Mouse (Mus musculus) heart, embryonic 13.5 days (tissue): ENCODE measurements around the gene Sec22b. TPM values are rescaled to one million over a fixed set of nuclear protein-coding genes. Genes with fewer than 3 reads are reported as not detected.
A peak's percentile ranks its signal among the peaks of the same experiment; 100 is the strongest.

Experiments
- ATAC-seq: fragments of 200-750 bp; cut with Nextera tagmentation; 2 replicates; pipeline ENCODE4 v1.8.0; 2017; ENCODE audit warnings: moderate TSS enrichment; ENCODE audit not compliant: insufficient number of reproducible peaks, low FRiP score, low TSS enrichment; ENCODE audit errors: extremely low read depth
- H3K27ac ChIP-seq: fragments of 300-500 bp; sonication (generic); replicated peaks from 2 replicates; pipeline ENCODE4 v1.5.1; 2015; ENCODE audit warnings: moderate library complexity, mild to moderate bottlenecking, inconsistent platforms
- H3K27me3 ChIP-seq: fragments of 300-500 bp; sonication (generic); replicated peaks from 2 replicates; pipeline ENCODE4 v1.6.1; 2015; ENCODE audit warnings: mild to moderate bottlenecking, inconsistent platforms
- H3K36me3 ChIP-seq: fragments of 300-500 bp; sonication (generic); 2 replicates; pipeline ENCODE4 v1.6.1; 2015; ENCODE audit warnings: mild to moderate bottlenecking, inconsistent platforms
- H3K4me1 ChIP-seq: fragments of 300-500 bp; sonication (generic); 2 replicates; pipeline ENCODE4 v1.6.1; 2015; ENCODE audit warnings: inconsistent platforms
- H3K4me2 ChIP-seq: fragments of 300-500 bp; sonication (generic); 2 replicates; pipeline ENCODE4 v1.6.1; 2015; ENCODE audit warnings: inconsistent platforms, mild to moderate bottlenecking, moderate library complexity
- H3K4me3 ChIP-seq: fragments of 300-500 bp; sonication (generic); 2 replicates; pipeline ENCODE4 v1.5.1; 2015; ENCODE audit warnings: moderate library complexity, mild to moderate bottlenecking, inconsistent platforms
- H3K9ac ChIP-seq: fragments of 300-500 bp; sonication (generic); 2 replicates; pipeline ENCODE4 v1.6.1; 2015; ENCODE audit warnings: inconsistent platforms, mild to moderate bottlenecking, moderate library complexity
- H3K9me3 ChIP-seq: fragments of 300-500 bp; sonication (generic); 2 replicates; pipeline ENCODE4 v1.6.1; 2016; ENCODE audit warnings: inconsistent platforms
- WGBS: fragments of 180-500 bp; shearing (Covaris S2); methylation state at CpG from one replicate; pipeline ENCODE4 v1.1.7; 2015; ENCODE audit warnings: mixed read lengths; 5-methylcytosine and 5-hydroxymethylcytosine counted together
- polyA plus RNA-seq: library from polyadenylated mRNA; unstranded; fragments of >200 nt; fragmentation: Nextera tagmentation; extraction: Ambion mirVana; gene quantifications from 2 replicates; pipeline ENCODE4 v1.2.1, GENCODE M21; 2015

Sec22b gene
- polyA plus RNA-seq, 1 experiment from 2014 or later, result 115 TPM

DNA sequence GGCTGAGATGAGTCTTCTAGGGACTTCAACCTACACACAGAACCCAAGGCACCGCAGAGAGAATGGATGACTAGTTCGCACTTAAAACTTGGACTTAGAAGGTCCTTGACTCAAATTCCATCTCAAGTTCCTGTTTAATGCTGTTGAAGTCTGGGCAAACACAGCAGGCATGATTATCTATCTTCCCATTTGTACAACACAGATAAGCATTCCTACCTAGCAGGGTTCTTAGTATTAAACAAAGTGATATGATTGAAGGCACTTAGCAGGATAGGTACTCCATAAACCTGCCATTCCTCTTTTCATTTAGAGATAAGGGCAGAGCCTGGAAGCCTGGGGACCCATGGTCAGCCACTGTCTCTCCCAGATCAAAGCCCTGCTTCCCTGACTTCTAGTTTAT lies 67.2 kb downstream of the Sec22b start:
- Histone ChIP-seq H3K4me2 (no peak overlapping the region), H3K27me3 (peaks cover 35% of the 10 kb centered on the region), H3K9ac (no peak overlapping the region), H3K4me3 (no peak overlapping the region), H3K4me1 (peaks cover 25% of the 10 kb centered on the region), H3K9me3 (no peaks in the 10 kb centered on the region), H3K36me3 (no peaks in the 10 kb centered on the region), H3K27ac (no peak overlapping the region)
- no peak for ATAC-seq
- WGBS, result 48% methylated on average over 2 of the region's 2 CpGs

- WGBS, result 51% methylated on average over 1 of the region's 1 CpGs
Measured at GRCm38 (mm10) chr3:97969019-97969418, 68.0 kb downstream of the Sec22b start.

DNA sequence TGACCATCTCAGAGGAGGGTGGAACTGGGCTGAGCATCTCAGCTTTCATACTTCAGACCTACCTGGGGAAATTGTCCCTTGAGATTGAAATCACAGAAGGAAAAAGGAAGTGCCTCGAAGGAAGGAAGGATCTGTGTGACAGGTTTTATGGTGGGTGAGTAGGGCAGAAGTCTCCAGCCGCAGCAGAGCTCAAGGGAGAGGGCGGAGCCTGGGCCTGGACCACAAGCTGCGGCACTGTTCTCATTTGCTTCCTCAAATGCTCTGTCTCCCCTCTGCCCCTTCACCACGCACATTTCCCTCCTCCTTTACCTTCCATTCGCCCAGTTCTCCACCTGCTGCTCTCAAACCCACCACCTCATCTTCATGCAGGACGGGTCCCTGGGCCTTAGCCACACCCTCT lies 70.1 kb downstream of the Sec22b start:
- no peaks in the 10 kb centered on the region for H3K9me3 ChIP-seq
- no peak overlapping the region for H3K4me3 ChIP-seq
- ATAC-seq, result 0 out of 2 replicates have a peak, but pooled peaks have one; percentile 51
- H3K4me1 ChIP-seq, result peaks cover 14% of the 10 kb centered on the region; the same call in 1 of the 2 replicates
- WGBS, result 34% methylated on average over 7 of the region's 7 CpGs
- no peak overlapping the region for H3K9ac ChIP-seq
- no peak overlapping the region for H3K27ac ChIP-seq
- H3K27me3 ChIP-seq, result peaks cover 32% of the 10 kb centered on the region
- H3K36me3 ChIP-seq, result no peaks in the 10 kb centered on the region
- no peak overlapping the region for H3K4me2 ChIP-seq

More at GRCm38 (mm10) chr3:97969019-97969418, 68.0 kb downstream of the Sec22b start:
- Histone ChIP-seq H3K4me1 (peaks cover 25% of the 10 kb centered on the region), H3K4me3 (no peak overlapping the region), H3K27ac (no peak overlapping the region), H3K4me2 (no peak overlapping the region), H3K27me3 (peaks cover 36% of the 10 kb centered on the region), H3K9ac (no peak overlapping the region), H3K9me3 (no peaks in the 10 kb centered on the region), H3K36me3 (no peaks in the 10 kb centered on the region)
- ATAC-seq, result no peak

DNA sequence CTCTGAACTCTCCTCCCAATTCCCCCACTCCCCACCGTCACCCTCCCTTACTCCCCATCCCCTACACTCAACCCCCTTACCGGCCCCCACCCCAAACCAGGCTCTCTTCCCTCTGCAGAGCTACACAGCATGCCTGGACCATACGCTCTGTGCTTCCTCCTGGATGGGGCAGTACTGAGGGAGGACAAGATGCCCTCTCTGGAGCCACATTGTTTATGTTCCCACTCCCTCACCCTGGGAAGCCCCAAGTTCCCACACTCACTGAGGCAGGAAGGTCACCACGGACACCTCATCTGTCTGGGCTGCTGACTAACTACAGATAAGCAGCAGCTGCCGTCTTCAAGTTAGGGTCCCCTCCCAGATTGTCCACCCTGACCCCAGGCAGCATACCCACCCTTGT lies 71.2 kb downstream of the Sec22b start:
- H3K4me2 ChIP-seq, result no peak overlapping the region
- no peaks in the 10 kb centered on the region for H3K9me3 ChIP-seq
- ATAC-seq, result no peak
- 28% methylated on average over 5 of the region's 5 CpGs for WGBS
- H3K4me1 ChIP-seq, result peaks cover 19% of the 10 kb centered on the region; the same call in 1 of the 2 replicates
- no peak overlapping the region for H3K4me3 ChIP-seq
- H3K27ac ChIP-seq, result no peak overlapping the region
- no peaks in the 10 kb centered on the region for H3K36me3 ChIP-seq
- H3K27me3 ChIP-seq, result peaks cover 28% of the 10 kb centered on the region
- H3K9ac ChIP-seq, result no peak overlapping the region

GRCm38 (mm10) chr3:97972707-97973106 lies 71.7 kb downstream of the Sec22b start:
- Histone ChIP-seq H3K9me3 (no peaks in the 10 kb centered on the region), H3K27ac (no peak overlapping the region), H3K4me1 (peaks cover 25% of the 10 kb centered on the region; the same call in 1 of the 2 replicates), H3K27me3 (peaks cover 28% of the 10 kb centered on the region), H3K36me3 (no peaks in the 10 kb centered on the region), H3K4me2 (no peak overlapping the region), H3K9ac (no peak overlapping the region), H3K4me3 (no peak overlapping the region)
- WGBS, result 56% methylated on average over 4 of the region's 4 CpGs
- ATAC-seq, result no peak

Other genes with a start within 250 kb of the Sec22b start
- 14.1 and 15.4 TPM in 2 replicates for gene Prkab2, start 243.0 kb upstream of the Sec22b start, polyA plus RNA-seq
- gene Gm17651, start 226.5 kb upstream of the Sec22b start, polyA plus RNA-seq, result not detected in 2 replicates
- 68.2 and 74.9 TPM in 2 replicates for gene Pde4dip, start 12.5 kb upstream of the Sec22b start, polyA plus RNA-seq
- 11.9 and 12.1 TPM in 2 replicates for gene Notch2, start 112.3 kb downstream of the Sec22b start, polyA plus RNA-seq